ENCODE assay signal across 18 mouse cellular contexts in genomic region chr7:6184521-6184920, GRCm38 (mm10). TPM values are rescaled to one million over a fixed set of nuclear protein-coding genes. Genes with fewer than 3 reads are reported as not detected.
A peak's percentile ranks its signal among the peaks of the same experiment; 100 is the strongest.
DNase-seq lines count a peak whose midpoint lies in the region; ATAC-seq and TF ChIP-seq lines count a peak whose summit lies in the region.
"Had no signal": no experiment of that assay in that cellular context is flagged by ENCODE, and none has a peak within 500 bp of the region (broad histone marks: within the 10 kb centered on the region; RNA-seq: fewer than 3 reads in every experiment).

No protein-coding gene starts in this region.

- WGBS in heart, embryonic 13.5 days, result 45% methylated on average over 8 of the region's 8 CpGs
- WGBS in hindbrain, embryonic 16.5 days, result 85% methylated on average over 8 of the region's 8 CpGs

- no peak for TF ChIP-seq CTCF in E14TG2a.4 (conservative IDR thresholded peaks at IDR 0.05; ENCODE audit: low read length)

- H3K9ac ChIP-seq in heart, embryonic 13.5 days, result no peak overlapping the region
- H3K9ac ChIP-seq in hindbrain, embryonic 16.5 days (ENCODE audit: low read depth, low read length), result no peak overlapping the region
- H3K9ac ChIP-seq: limb, embryonic 12.5 days; lung, embryonic 14.5 days had no signal

- peaks cover 71% of the 10 kb centered on the region for H3K36me3 ChIP-seq in heart, embryonic 13.5 days
- H3K36me3 ChIP-seq in E14TG2a.4 (ENCODE audit: insufficient read depth, low read length), result peaks cover 90% of the 10 kb centered on the region
- peaks cover 50% of the 10 kb centered on the region for H3K36me3 ChIP-seq in hindbrain, embryonic 16.5 days (ENCODE audit: control insufficient read depth, insufficient read depth, low read length)

- no peaks in the 10 kb centered on the region for H3K9me3 ChIP-seq in heart, embryonic 13.5 days
- peaks cover 18% of the 10 kb centered on the region for H3K9me3 ChIP-seq in E14TG2a.4 (ENCODE audit: low read length)
- H3K9me3 ChIP-seq in hindbrain, embryonic 16.5 days (ENCODE audit: control insufficient read depth, low read length), result no peaks in the 10 kb centered on the region
- H3K9me3 ChIP-seq: G1E; limb, embryonic 12.5 days had no signal

- H3K27ac ChIP-seq in heart, embryonic 13.5 days (replicated peaks), result peak overlapping the region; percentile 67
- H3K27ac ChIP-seq in hindbrain, embryonic 16.5 days (ENCODE audit: low read depth, low read length), result no peak overlapping the region
- H3K27ac ChIP-seq: hindbrain, embryonic 10.5 days; limb, embryonic 12.5 days had no signal

- 0 out of 2 replicates have a peak, but pooled peaks have one; percentile 39 for ATAC-seq in heart, embryonic 13.5 days (ENCODE audit: extremely low read depth, insufficient number of reproducible peaks, low FRiP score, low TSS enrichment)
- ATAC-seq in hindbrain, embryonic 16.5 days, result no peak
- ATAC-seq: intestine, embryonic 16.5 days had no signal

- H3K4me3 ChIP-seq in heart, embryonic 13.5 days, result no peak overlapping the region
- H3K4me3 ChIP-seq in E14TG2a.4 (replicated peaks; ENCODE audit: low read length), result 0 out of 2 replicates have a peak overlapping the region, but pooled peaks have one; percentile 66
- H3K4me3 ChIP-seq in hindbrain, embryonic 16.5 days (ENCODE audit: low read length), result no peak overlapping the region
- H3K4me3 ChIP-seq: hindbrain, embryonic 10.5 days; limb, embryonic 12.5 days had no signal

- H3K4me1 ChIP-seq in heart, embryonic 13.5 days, result peaks cover 18% of the 10 kb centered on the region
- H3K4me1 ChIP-seq in E14TG2a.4 (replicated peaks; ENCODE audit: low read depth, low read length), result peaks cover 41% of the 10 kb centered on the region
- no peaks in the 10 kb centered on the region for H3K4me1 ChIP-seq in hindbrain, embryonic 16.5 days (ENCODE audit: control insufficient read depth, insufficient read depth, low read depth, low read length)
- H3K4me1 ChIP-seq: limb, embryonic 12.5 days had no signal

- H3K27me3 ChIP-seq in heart, embryonic 13.5 days (replicated peaks), result peaks cover 12% of the 10 kb centered on the region
- peaks cover 14% of the 10 kb centered on the region for H3K27me3 ChIP-seq in E14TG2a.4 (ENCODE audit: insufficient read depth, low read length)
- H3K27me3 ChIP-seq in hindbrain, embryonic 16.5 days (replicated peaks; ENCODE audit: control insufficient read depth, insufficient read depth, low read length), result no peaks in the 10 kb centered on the region

- H3K4me2 ChIP-seq in heart, embryonic 13.5 days, result peak overlapping the region; percentile 31
- no peak overlapping the region for H3K4me2 ChIP-seq in hindbrain, embryonic 16.5 days (ENCODE audit: low read length)
- H3K4me2 ChIP-seq: limb, embryonic 12.5 days; lung, embryonic 14.5 days had no signal

- DNase-seq in heart, adult 11 months, result no peak
- peak; percentile 76 for DNase-seq in cerebellum, adult 9-10 months
- peak; percentile 9 for DNase-seq in gastrocnemius, postnatal 25 days
- DNase-seq in embryo, embryonic 9.5 days (ENCODE audit: extremely low spot score), result no peak
- DNase-seq in lung, postnatal 4 days, result no peak
- DNase-seq: lung, embryonic 14.5 days; thymus, postnatal 14 days had no signal

RNA-seq across cellular contexts. Expression of gene Galp, which starts 12.4 kb away (rescaled TPM):
- polyA plus RNA-seq in heart, embryonic 13.5 days (2015; fragmentation: Nextera tagmentation; extraction: Ambion mirVana), result not detected in 2 replicates
- total RNA-seq in gastrocnemius, postnatal 25 days (2021), result not detected
- polyA plus RNA-seq in hindbrain, embryonic 16.5 days (2015; fragmentation: Nextera tagmentation; extraction: Ambion mirVana), result not detected in 2 replicates
- total RNA-seq: G1E; layer of hippocampus, postnatal 25 days; megakaryocyte, adult 5-6 weeks; midbrain, postnatal 0 days had no signal
- polyA plus RNA-seq: G1E; hindbrain, embryonic 10.5 days; intestine, embryonic 16.5 days; limb, embryonic 12.5 days; lung, embryonic 14.5 days; midbrain, postnatal 0 days; neural tube, embryonic 14.5 days had no signal

RNA-seq across cellular contexts. Expression of gene Zfp444, which starts 12.5 kb away (rescaled TPM):
- polyA plus RNA-seq in heart, embryonic 13.5 days (2015; fragmentation: Nextera tagmentation; extraction: Ambion mirVana), result 26.8 and 34.0 TPM in 2 replicates
- 1 to 10 TPM; 4.0 to 7.6 TPM for total RNA-seq in gastrocnemius, postnatal 25 days (2021)
- polyA plus RNA-seq in hindbrain, embryonic 16.5 days (2015; fragmentation: Nextera tagmentation; extraction: Ambion mirVana), result 77.6 and 86.3 TPM in 2 replicates

RNA-seq across cellular contexts. Expression of gene Zfp787, which starts 28.7 kb away (rescaled TPM):
- polyA plus RNA-seq in heart, embryonic 13.5 days (2015; fragmentation: Nextera tagmentation; extraction: Ambion mirVana), result 19.1 and 20.0 TPM in 2 replicates
- 10 to 100 TPM; 27.3 to 30.7 TPM for total RNA-seq in gastrocnemius, postnatal 25 days (2021)
- 24.3 and 25.7 TPM in 2 replicates for polyA plus RNA-seq in hindbrain, embryonic 16.5 days (2015; fragmentation: Nextera tagmentation; extraction: Ambion mirVana)

RNA-seq across cellular contexts. Expression of gene Zscan5b, which starts 37.6 kb away (rescaled TPM):
- polyA plus RNA-seq in heart, embryonic 13.5 days (2015; fragmentation: Nextera tagmentation; extraction: Ambion mirVana), result not detected in 2 replicates
- total RNA-seq in gastrocnemius, postnatal 25 days (2021), result not detected
- not detected in 2 replicates for polyA plus RNA-seq in hindbrain, embryonic 16.5 days (2015; fragmentation: Nextera tagmentation; extraction: Ambion mirVana)
- total RNA-seq: G1E; layer of hippocampus, postnatal 25 days; megakaryocyte, adult 5-6 weeks; midbrain, postnatal 0 days had no signal
- polyA plus RNA-seq: G1E; hindbrain, embryonic 10.5 days; intestine, embryonic 16.5 days; limb, embryonic 12.5 days; lung, embryonic 14.5 days; midbrain, postnatal 0 days; neural tube, embryonic 14.5 days had no signal

Comparison
In these comparisons a context has a peak if more than half of its experiments do, and no peak if none do; other contexts are left out.
1. DNase-seq: peak in cerebellum, adult 9-10 months (single experiment) and gastrocnemius, postnatal 25 days (single experiment); none in heart, adult 11 months (single experiment), embryo, embryonic 9.5 days (single experiment) and lung, postnatal 4 days (0 of 2).